Mouse (Mus musculus): ENCODE measurements at regions not wholly inside any gene's neighbourhood (a gene's known extent, or its start where the extent isn't known, plus 50 kb on each side); places are given as distances from the start of the nearest gene placed in this dataset.

DNA sequence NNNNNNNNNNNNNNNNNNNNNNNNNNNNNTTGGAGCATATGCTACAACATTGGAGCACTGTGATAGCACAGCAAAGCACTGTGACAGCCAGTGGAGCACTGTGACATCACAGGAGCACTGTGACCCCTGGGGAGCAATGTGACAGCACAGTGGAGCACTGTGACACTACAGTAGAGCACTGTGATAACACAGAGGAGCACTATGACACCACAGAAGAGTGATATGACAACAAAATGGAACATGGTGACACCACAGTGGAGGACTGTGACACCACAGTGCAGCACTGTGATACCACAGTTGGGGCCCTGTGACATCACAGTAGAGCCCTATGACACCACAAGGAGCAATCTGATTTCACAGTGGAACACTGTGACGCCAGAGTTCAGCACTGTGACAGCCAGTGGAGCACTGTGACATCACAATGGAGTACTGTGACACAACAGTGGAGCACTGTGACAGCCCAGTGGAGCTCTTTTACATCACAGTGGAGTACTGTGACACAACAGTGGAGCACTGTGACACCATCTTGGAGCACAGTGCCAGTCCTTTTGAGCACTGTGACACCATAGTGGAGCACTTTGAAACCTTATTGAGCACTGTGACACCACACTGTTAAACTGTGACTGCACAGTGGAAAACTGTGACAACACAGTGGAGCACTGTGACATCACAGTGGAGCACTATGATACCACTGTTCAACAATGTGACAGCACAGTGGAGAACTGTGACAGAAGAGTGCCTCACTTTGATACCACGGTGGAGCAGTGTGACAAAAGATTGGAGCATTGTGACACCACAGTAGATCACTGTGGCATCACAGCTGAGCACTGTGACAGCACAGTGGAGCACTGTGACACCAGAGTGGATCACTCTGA is 116.9 kb upstream of the Vmn1r2 start:
- no peaks in the 10 kb centered on the region; the same call in 1 of the 2 replicates for H3K4me1 ChIP-seq (ENCODE audit: insufficient read depth, low read depth, low read length)
- H3K36me3 ChIP-seq (replicated peaks), result no peaks in the 10 kb centered on the region
- H3K27me3 ChIP-seq (ENCODE audit: insufficient read depth, low read length), result no peaks in the 10 kb centered on the region
- TF ChIP-seq CTCF (IDR thresholded peaks at IDR 0.05; ENCODE audit: low read depth, low read length) (no peak), TAL1 (conservative IDR thresholded peaks at IDR 0.05; ENCODE audit: low read depth, low read length) (no peak), POLR2AphosphoS5 (IDR thresholded peaks at IDR 0.05; ENCODE audit: insufficient replicate concordance, low read depth, low read length) (no peak), GATA2 (IDR thresholded peaks at IDR 0.05; ENCODE audit: borderline replicate concordance, low read depth, low read length) (no peak)
- DNase-seq (ENCODE audit: low spot score), result no peak
- H3K4me3 ChIP-seq (ENCODE audit: low read depth, low read length), result peak overlapping the region; percentile 0; the same call in 1 of the 2 replicates
- H3K9me3 ChIP-seq (replicated peaks), result peaks cover 55% of the 10 kb centered on the region
- peak; percentile 23; the same call in 1 of the 2 replicates for ATAC-seq (ENCODE audit: extremely low read depth, insufficient number of reproducible peaks, low FRiP score, poor library complexity, severe bottlenecking)

DNA sequence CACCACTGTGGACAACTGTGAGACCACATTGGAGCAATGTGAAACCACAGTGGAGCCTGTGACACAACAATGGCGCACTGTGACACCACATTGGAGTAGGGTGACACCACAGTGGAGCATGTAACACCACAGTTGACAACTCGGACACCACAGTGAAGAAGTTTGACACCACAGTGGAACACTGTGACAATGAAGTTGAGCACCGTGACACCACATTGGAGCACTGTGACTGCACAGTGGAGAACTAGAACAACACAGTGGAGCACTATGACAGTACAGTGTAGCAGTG is 116.3 kb upstream of the Vmn1r2 start:
- H3K36me3 ChIP-seq (replicated peaks), result no peaks in the 10 kb centered on the region
- ATAC-seq (ENCODE audit: extremely low read depth, insufficient number of reproducible peaks, low FRiP score, poor library complexity, severe bottlenecking) (no peak), DNase-seq (ENCODE audit: low spot score) (no peak)
- TF ChIP-seq CTCF (IDR thresholded peaks at IDR 0.05; ENCODE audit: low read depth, low read length) (no peak), GATA2 (IDR thresholded peaks at IDR 0.05; ENCODE audit: borderline replicate concordance, low read depth, low read length) (no peak), POLR2AphosphoS5 (IDR thresholded peaks at IDR 0.05; ENCODE audit: insufficient replicate concordance, low read depth, low read length) (0 out of 2 replicates have a peak, but pooled peaks have one; percentile 27), GATA1 (IDR thresholded peaks at IDR 0.05; ENCODE audit: borderline replicate concordance, low read length) (no peak)
- no peaks in the 10 kb centered on the region for H3K27me3 ChIP-seq (ENCODE audit: insufficient read depth, low read length)
- H3K4me3 ChIP-seq (ENCODE audit: low read depth, low read length), result no peak overlapping the region
- H3K9me3 ChIP-seq (replicated peaks), result peaks cover 61% of the 10 kb centered on the region
- no peaks in the 10 kb centered on the region; the same call in 1 of the 2 replicates for H3K4me1 ChIP-seq (ENCODE audit: insufficient read depth, low read depth, low read length)

DNA sequence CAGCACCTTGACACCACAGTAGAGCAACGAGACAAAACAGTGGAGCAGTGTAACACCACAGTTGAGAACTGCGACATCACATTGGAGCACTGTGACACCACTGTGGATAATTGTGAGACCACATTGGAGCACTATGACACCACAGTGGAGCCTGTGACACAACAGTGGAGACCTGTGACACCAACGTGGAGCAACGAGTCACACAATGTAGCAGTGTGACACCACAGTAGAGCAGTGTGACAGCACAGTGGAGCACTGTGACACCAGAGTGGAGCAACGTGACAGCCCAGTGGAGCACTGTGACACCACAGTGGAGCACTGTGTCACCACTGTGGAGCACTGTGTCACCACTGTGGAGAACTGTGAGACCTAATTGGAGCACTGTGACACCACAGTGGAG is 115.9 kb upstream of the Vmn1r2 start:
- Histone ChIP-seq H3K36me3 (replicated peaks) (no peaks in the 10 kb centered on the region), H3K4me1 (ENCODE audit: insufficient read depth, low read depth, low read length) (no peaks in the 10 kb centered on the region; the same call in 1 of the 2 replicates), H3K27me3 (ENCODE audit: insufficient read depth, low read length) (no peaks in the 10 kb centered on the region), H3K9me3 (replicated peaks) (peaks cover 65% of the 10 kb centered on the region), H3K4me3 (ENCODE audit: low read depth, low read length) (no peak overlapping the region)
- no peak for TF ChIP-seq POLR2AphosphoS5 (IDR thresholded peaks at IDR 0.05; ENCODE audit: insufficient replicate concordance, low read depth, low read length)
- no peak for TF ChIP-seq GATA1 (IDR thresholded peaks at IDR 0.05; ENCODE audit: borderline replicate concordance, low read length)
- TF ChIP-seq TAL1 (conservative IDR thresholded peaks at IDR 0.05; ENCODE audit: low read depth, low read length), result no peak
- TF ChIP-seq CTCF (IDR thresholded peaks at IDR 0.05; ENCODE audit: low read depth, low read length), result no peak
- no peak for TF ChIP-seq GATA2 (IDR thresholded peaks at IDR 0.05; ENCODE audit: borderline replicate concordance, low read depth, low read length)
- DNase-seq (ENCODE audit: low spot score) (no peak), ATAC-seq (ENCODE audit: extremely low read depth, insufficient number of reproducible peaks, low FRiP score, poor library complexity, severe bottlenecking) (no peak)

GRCm38 (mm10) chr4:3052314-3053059 is 114.6 kb upstream of the Vmn1r2 start:
- H3K9me3 ChIP-seq (replicated peaks), result peaks cover 67% of the 10 kb centered on the region

DNA sequence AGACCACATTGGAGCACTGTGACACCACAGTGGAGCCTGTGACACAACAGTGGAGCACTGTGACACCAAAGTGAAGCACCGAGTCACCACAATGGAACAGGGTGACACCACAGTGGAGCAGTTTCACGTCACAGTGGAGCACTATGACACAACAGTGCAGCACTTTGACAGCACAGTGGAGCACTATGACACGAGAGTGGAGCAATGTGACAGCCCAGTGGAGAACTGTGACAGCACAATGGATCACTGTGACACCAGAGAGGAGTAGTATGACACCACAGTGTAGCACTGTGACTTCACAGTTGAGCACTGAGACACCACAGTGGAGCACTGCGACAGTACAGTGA is 114.1 kb upstream of the Vmn1r2 start:
- ATAC-seq (ENCODE audit: extremely low read depth, insufficient number of reproducible peaks, low FRiP score, poor library complexity, severe bottlenecking), result no peak
- H3K4me3 ChIP-seq (ENCODE audit: low read depth, low read length), result 0 out of 2 replicates have a peak overlapping the region, but pooled peaks have one; percentile 0
- H3K9me3 ChIP-seq (replicated peaks), result peaks cover 67% of the 10 kb centered on the region

More at GRCm38 (mm10) chr4:3052314-3053059, 114.6 kb upstream of the Vmn1r2 start:
- DNase-seq (ENCODE audit: low spot score), result no peak
- TF ChIP-seq GATA2 (IDR thresholded peaks at IDR 0.05; ENCODE audit: borderline replicate concordance, low read depth, low read length) (no peak; the same call in 1 of the 2 replicates), POLR2AphosphoS5 (IDR thresholded peaks at IDR 0.05; ENCODE audit: insufficient replicate concordance, low read depth, low read length) (peak; percentile 80; the same call in 1 of the 2 replicates), CTCF (IDR thresholded peaks at IDR 0.05; ENCODE audit: low read depth, low read length) (peak; percentile 16)
- H3K36me3 ChIP-seq (replicated peaks), result no peaks in the 10 kb centered on the region
- H3K4me3 ChIP-seq (ENCODE audit: low read depth, low read length), result peak overlapping the region; percentile 1; the same call in 1 of the 2 replicates
- no peak for ATAC-seq (ENCODE audit: extremely low read depth, insufficient number of reproducible peaks, low FRiP score, poor library complexity, severe bottlenecking)
- no peaks in the 10 kb centered on the region for H3K27me3 ChIP-seq (ENCODE audit: insufficient read depth, low read length)
- H3K4me1 ChIP-seq (ENCODE audit: insufficient read depth, low read depth, low read length), result no peaks in the 10 kb centered on the region; the same call in 1 of the 2 replicates

More for the DNA sequence above, 114.1 kb upstream of the Vmn1r2 start:
- Histone ChIP-seq H3K36me3 (replicated peaks) (no peaks in the 10 kb centered on the region), H3K27me3 (ENCODE audit: insufficient read depth, low read length) (no peaks in the 10 kb centered on the region), H3K4me1 (ENCODE audit: insufficient read depth, low read depth, low read length) (no peaks in the 10 kb centered on the region; the same call in 1 of the 2 replicates)
- TF ChIP-seq POLR2AphosphoS5 (IDR thresholded peaks at IDR 0.05; ENCODE audit: insufficient replicate concordance, low read depth, low read length) (no peak), GATA1 (IDR thresholded peaks at IDR 0.05; ENCODE audit: borderline replicate concordance, low read length) (no peak), TAL1 (conservative IDR thresholded peaks at IDR 0.05; ENCODE audit: low read depth, low read length) (no peak), GATA2 (IDR thresholded peaks at IDR 0.05; ENCODE audit: borderline replicate concordance, low read depth, low read length) (no peak; the same call in 1 of the 2 replicates), CTCF (IDR thresholded peaks at IDR 0.05; ENCODE audit: low read depth, low read length) (no peak)
- DNase-seq (ENCODE audit: low spot score), result no peak
